Mouse (Mus musculus) lung, postnatal 0 days (tissue): ENCODE results near the gene Bcl2. TPM values are rescaled to one million over a fixed set of nuclear protein-coding genes. Genes with fewer than 3 reads are reported as not detected.

ENCODE experiments used
- ATAC-seq: fragments of 200-750 bp; cut with Nextera tagmentation; 2 replicates; pipeline ENCODE4 v1.8.0; 2017; ENCODE audit warnings: moderate library complexity
- DNase-seq: peaks from one replicate; pipeline ENCODE4 v3.0.0-alpha.2; 2016; ENCODE audit warnings: low spot score
- H3K27ac ChIP-seq: fragments of 300-500 bp; sonication (generic); 2 replicates; pipeline ENCODE4 v1.5.1; 2014; ENCODE audit warnings: antibody characterized with exemption, mild to moderate bottlenecking, low read length, mixed read lengths
- H3K27me3 ChIP-seq: fragments of 300-500 bp; sonication (generic); replicated peaks from 2 replicates; pipeline ENCODE4 v1.6.1; 2014; ENCODE audit warnings: low read length, mixed read lengths; ENCODE audit not compliant: insufficient read depth
- H3K36me3 ChIP-seq: fragments of 300-500 bp; sonication (generic); 2 replicates; pipeline ENCODE4 v1.6.1; 2014; ENCODE audit warnings: low read length, mixed read lengths; ENCODE audit not compliant: insufficient read depth
- H3K4me1 ChIP-seq: fragments of 300-500 bp; sonication (generic); 2 replicates; pipeline ENCODE4 v1.6.1; 2014; ENCODE audit warnings: antibody characterized with exemption, low read depth, low read length, mixed read lengths; ENCODE audit not compliant: insufficient read depth
- H3K4me2 ChIP-seq: fragments of 300-500 bp; sonication (generic); replicated peaks from 2 replicates; pipeline ENCODE4 v1.6.1; 2014; ENCODE audit warnings: low read depth, mild to moderate bottlenecking, low read length, moderate library complexity, mixed read lengths
- H3K4me3 ChIP-seq: fragments of 300-500 bp; sonication (generic); 2 replicates; pipeline ENCODE4 v1.5.1; 2014; ENCODE audit warnings: low read depth, low read length
- H3K9ac ChIP-seq: fragments of 300-500 bp; sonication (generic); replicated peaks from 2 replicates; pipeline ENCODE4 v1.6.1; 2014; ENCODE audit warnings: low read depth, mild to moderate bottlenecking
- H3K9me3 ChIP-seq: fragments of 300-500 bp; sonication (generic); 2 replicates; pipeline ENCODE4 v1.6.1; 2016; ENCODE audit warnings: low read length, mixed read lengths
- CTCF ChIP-seq: IDR thresholded peaks from 2 replicates; pipeline ENCODE4 v1.5.1; 2016; ENCODE audit warnings: antibody characterized with exemption, mild to moderate bottlenecking
- EP300 ChIP-seq: IDR thresholded peaks from 2 replicates; pipeline ENCODE4 v1.6.1; 2016; ENCODE audit warnings: antibody characterized with exemption, mild to moderate bottlenecking, control low read depth
- WGBS: fragments of 180-500 bp; shearing (Covaris S2); extraction: QIAGEN DNeasy Blood & Tissue Kit; methylation state at CpG from one replicate; pipeline ENCODE4 v1.1.7; 2014; 5-methylcytosine and 5-hydroxymethylcytosine counted together
- polyA plus RNA-seq: library from polyadenylated mRNA; unstranded; fragments of >200 nt; fragmentation: Nextera tagmentation; extraction: Ambion mirVana; gene quantifications from 2 replicates; pipeline ENCODE4 v1.2.1, GENCODE M21; 2015

Bcl2 gene
- polyA plus RNA-seq, 1 experiment from 2014 or later, result 5.7 TPM

GRCm38 (mm10) chr1:106584273-106584672 lies 129.8 kb downstream of the Bcl2 start:
- H3K27ac ChIP-seq, result no peak overlapping the region
- DNase-seq, result no peak
- no peaks in the 10 kb centered on the region for H3K27me3 ChIP-seq
- TF ChIP-seq EP300 (no peak), CTCF (no peak)
- H3K4me2 ChIP-seq, result no peak overlapping the region
- no peak overlapping the region for H3K4me3 ChIP-seq
- H3K4me1 ChIP-seq, result 0 out of 2 replicates have a peak, but pooled peaks cover 4% of the 10 kb centered on the region
- no peaks in the 10 kb centered on the region for H3K36me3 ChIP-seq
- H3K9me3 ChIP-seq, result no peaks in the 10 kb centered on the region
- 81% methylated on average over 4 of the region's 4 CpGs for WGBS
- no peak overlapping the region for H3K9ac ChIP-seq
- no peak for ATAC-seq

GRCm38 (mm10) chr1:106583245-106584241 lies 130.5 kb downstream of the Bcl2 start:
- no peak overlapping the region for H3K9ac ChIP-seq
- WGBS, result 49% methylated on average over 14 of the region's 14 CpGs
- ATAC-seq, result peak; percentile 60; the same call in 1 of the 2 replicates
- DNase-seq, result peak; percentile 61
- no peak overlapping the region for H3K4me3 ChIP-seq
- no peaks in the 10 kb centered on the region for H3K36me3 ChIP-seq
- H3K4me2 ChIP-seq, result no peak overlapping the region
- H3K27me3 ChIP-seq, result no peaks in the 10 kb centered on the region
- no peaks in the 10 kb centered on the region for H3K9me3 ChIP-seq
- TF ChIP-seq CTCF, result no peak
- TF ChIP-seq EP300, result 0 out of 2 replicates have a peak, but pooled peaks have one; percentile 11
- H3K4me1 ChIP-seq, result 0 out of 2 replicates have a peak, but pooled peaks cover 4% of the 10 kb centered on the region
- H3K27ac ChIP-seq, result 0 out of 2 replicates have a peak overlapping the region, but pooled peaks have one; percentile 20

DNA sequence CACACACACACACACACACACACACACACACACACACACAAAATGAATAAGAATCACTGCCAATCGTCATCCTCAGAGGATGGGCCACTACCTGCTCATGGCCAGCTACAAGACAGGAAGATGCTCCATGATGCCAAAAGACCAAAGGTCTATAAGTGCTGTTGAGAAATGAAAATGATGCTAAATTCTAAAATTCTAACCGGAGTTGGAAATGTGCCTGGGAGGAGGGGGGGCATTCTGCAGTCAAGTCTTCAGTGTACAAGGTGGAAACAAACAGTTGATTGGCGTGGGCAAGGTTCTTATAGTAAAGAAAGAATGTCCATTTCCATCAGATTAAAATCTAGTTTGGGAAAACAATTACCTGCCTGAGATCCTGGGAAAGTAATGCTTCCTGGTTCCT lies 131.3 kb downstream of the Bcl2 start:
- Histone ChIP-seq H3K4me2 (no peak overlapping the region), H3K27ac (no peak overlapping the region), H3K27me3 (no peaks in the 10 kb centered on the region), H3K9me3 (no peaks in the 10 kb centered on the region), H3K4me3 (no peak overlapping the region), H3K9ac (no peak overlapping the region), H3K4me1 (0 out of 2 replicates have a peak, but pooled peaks cover 4% of the 10 kb centered on the region), H3K36me3 (no peaks in the 10 kb centered on the region)
- ATAC-seq (no peak), DNase-seq (no peak)
- WGBS, result 75% methylated on average over 3 of the region's 3 CpGs
- TF ChIP-seq CTCF (no peak), EP300 (no peak)

GRCm38 (mm10) chr1:106581812-106582211 lies 132.3 kb downstream of the Bcl2 start:
- Histone ChIP-seq H3K4me2 (no peak overlapping the region), H3K27ac (no peak overlapping the region), H3K4me3 (no peak overlapping the region), H3K9ac (no peak overlapping the region), H3K4me1 (0 out of 2 replicates have a peak, but pooled peaks cover 4% of the 10 kb centered on the region), H3K9me3 (no peaks in the 10 kb centered on the region), H3K36me3 (no peaks in the 10 kb centered on the region), H3K27me3 (no peaks in the 10 kb centered on the region)
- ATAC-seq, result peak; percentile 53
- peak; percentile 41 for DNase-seq
- 46% methylated on average over 2 of the region's 2 CpGs for WGBS
- TF ChIP-seq CTCF (no peak), EP300 (no peak)

- Histone ChIP-seq H3K4me2 (no peak overlapping the region), H3K27ac (no peak overlapping the region), H3K36me3 (no peaks in the 10 kb centered on the region), H3K27me3 (no peaks in the 10 kb centered on the region), H3K9me3 (no peaks in the 10 kb centered on the region), H3K9ac (no peak overlapping the region), H3K4me3 (no peak overlapping the region), H3K4me1 (0 out of 2 replicates have a peak, but pooled peaks cover 4% of the 10 kb centered on the region)
- no peak for ATAC-seq
- no peak for TF ChIP-seq EP300
- no peak for TF ChIP-seq CTCF
- WGBS, result 74% methylated on average over 1 of the region's 1 CpGs
- DNase-seq, result no peak
Measured at GRCm38 (mm10) chr1:106579768-106580167, 134.3 kb downstream of the Bcl2 start.

GRCm38 (mm10) chr1:106572506-106572905 lies 141.6 kb downstream of the Bcl2 start:
- Histone ChIP-seq H3K36me3 (no peaks in the 10 kb centered on the region), H3K27me3 (no peaks in the 10 kb centered on the region), H3K4me3 (no peak overlapping the region), H3K4me1 (peaks cover 2% of the 10 kb centered on the region; the same call in 1 of the 2 replicates), H3K27ac (no peak overlapping the region), H3K4me2 (no peak overlapping the region), H3K9ac (no peak overlapping the region), H3K9me3 (no peaks in the 10 kb centered on the region)
- no peak for TF ChIP-seq CTCF
- no peak for TF ChIP-seq EP300
- ATAC-seq (no peak), DNase-seq (no peak)
- WGBS, result 83% methylated on average over 2 of the region's 2 CpGs
